Mouse (Mus musculus) cerebellum, postnatal 36 days (tissue): ENCODE results near the gene Rdh8.
A peak's percentile ranks its signal among the peaks of the same experiment; 100 is the strongest.
"Not testable (repeated sequence)": the region's sequence is repeated elsewhere in the genome, so short reads cannot be mapped to it uniquely, and the experiment has no call there.

Source experiments
- DNase-seq, 2 experiments: peaks; one replicate each; pipeline ENCODE4 v3.0.0; 2021 to 2022; ENCODE audit warnings: mixed read lengths in 2 of 2

The Rdh8 gene

DNA sequence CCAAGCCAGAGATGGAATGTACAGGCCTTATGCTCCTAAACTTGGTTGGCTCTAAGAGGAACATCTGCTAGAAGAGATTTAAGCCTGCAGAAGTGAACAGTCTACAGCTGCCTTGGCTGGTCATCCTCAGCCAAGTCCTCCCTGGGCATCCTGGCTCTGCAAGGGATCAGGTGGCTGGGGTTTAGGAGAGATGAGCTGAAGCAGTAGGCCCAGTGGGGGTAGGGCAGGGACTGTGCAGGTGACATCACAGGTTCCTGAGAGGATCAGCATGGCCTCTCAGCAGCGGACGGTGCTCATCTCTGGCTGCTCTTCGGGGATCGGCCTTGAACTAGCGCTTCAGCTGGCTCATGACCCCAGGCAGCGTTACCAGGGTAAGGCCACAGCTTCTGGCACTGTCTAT is at the start of gene Rdh8:
Gene Rdh8, plus strand, starts transcription at position 268 of the 400 bp plus-strand sequence.
- DNase-seq: no peak

DNA sequence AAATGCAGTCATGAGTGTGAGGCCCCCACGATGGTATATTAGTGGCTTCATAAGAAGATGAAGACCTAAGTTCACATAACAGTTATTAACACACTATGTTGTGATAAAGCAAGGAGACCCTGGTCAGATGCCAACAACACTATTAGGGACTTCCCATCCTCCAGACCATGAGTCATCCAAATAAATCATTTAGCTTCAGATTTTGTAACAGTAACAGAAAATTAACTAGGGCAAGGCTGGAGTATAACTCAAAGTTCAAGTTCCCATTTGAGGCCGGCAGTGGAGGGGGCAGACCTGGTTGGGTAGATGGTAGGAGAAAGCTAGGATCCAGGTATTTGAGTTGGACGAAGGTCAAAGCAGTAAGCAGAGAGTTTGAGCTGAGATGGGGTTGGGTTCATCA is 37.0 kb upstream of the Rdh8 start:
- DNase-seq: no peak

DNA sequence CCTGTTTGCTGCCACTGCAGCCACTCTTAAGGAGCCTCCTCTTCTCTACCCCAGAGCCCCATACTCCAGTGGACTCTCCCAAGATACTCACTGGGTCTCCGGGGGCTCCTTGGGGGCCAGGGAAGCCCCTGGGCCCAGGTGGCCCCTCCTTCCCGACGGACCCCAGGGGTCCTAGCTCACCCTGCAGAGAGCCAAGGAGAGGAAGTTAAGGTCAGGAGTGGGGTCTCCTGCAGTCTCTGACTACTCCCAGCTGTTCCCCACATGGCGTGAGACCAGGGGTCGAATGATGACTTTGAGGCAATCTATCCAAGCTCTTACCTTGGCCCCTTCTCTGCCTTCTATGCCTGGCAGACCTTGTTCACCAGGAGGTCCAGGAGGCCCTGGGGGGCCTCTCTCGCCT is 33.2 kb upstream of the Rdh8 start:
- no peak for DNase-seq

DNA sequence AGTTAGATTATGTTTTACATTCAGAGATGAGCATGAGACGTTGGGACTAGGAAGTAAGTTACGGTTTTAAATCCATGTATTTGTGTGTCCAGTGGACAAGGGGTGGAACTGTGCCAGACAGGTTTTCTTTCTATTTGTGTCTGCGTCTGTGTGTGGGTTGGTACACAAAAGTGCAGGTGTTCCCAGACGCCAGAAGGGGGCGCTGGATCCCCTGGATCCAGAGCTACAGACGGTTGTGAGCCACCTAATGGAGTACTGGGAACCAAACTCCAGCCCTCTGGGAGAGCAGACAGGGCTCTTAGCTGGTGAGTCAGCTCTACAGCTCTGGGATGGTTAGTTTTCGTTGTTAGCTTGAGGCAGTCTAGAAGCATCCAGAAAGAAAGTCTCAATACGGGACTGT is 30.3 kb upstream of the Rdh8 start:
- DNase-seq: no peak

DNA sequence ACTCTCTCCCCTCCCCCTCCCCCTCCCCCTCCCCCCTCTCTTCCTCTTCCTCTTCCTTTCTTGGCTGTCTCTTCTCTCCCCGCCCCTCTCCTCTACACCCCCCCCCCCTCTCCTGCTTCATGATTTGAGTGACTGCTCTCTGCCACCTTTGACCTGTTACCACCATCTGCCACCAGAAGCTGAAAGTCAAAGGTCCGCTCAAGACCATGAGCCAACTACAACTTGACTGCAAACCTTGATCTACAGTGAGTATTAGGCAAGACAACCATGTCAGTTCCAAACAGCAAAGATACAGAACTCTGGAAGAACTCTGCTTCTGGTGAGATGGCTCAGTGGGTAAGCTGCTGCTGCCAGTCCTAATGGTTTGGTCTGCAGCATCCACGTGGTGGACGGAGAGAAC is 28.7 kb upstream of the Rdh8 start:
- no peak for DNase-seq

DNA sequence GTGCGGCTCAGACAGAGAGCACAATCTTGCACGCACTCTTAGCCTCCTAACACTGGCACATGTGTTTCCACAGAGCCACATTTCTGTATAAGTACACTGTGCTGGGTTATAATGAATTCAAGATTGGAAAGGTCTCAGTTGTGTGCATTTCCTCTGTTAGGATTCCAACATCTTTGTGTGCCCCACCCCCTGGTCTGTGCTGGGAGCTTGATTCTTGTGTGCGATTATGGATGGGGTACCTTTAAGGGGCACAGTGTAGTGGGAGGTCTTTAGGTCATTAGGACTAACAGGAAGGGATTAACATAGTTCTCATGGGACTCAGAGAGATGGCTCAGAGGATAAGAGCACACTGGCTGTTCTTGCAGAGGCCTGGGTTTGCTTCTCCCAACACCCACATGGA is 28.0 kb upstream of the Rdh8 start:
- no peak for DNase-seq

DNA sequence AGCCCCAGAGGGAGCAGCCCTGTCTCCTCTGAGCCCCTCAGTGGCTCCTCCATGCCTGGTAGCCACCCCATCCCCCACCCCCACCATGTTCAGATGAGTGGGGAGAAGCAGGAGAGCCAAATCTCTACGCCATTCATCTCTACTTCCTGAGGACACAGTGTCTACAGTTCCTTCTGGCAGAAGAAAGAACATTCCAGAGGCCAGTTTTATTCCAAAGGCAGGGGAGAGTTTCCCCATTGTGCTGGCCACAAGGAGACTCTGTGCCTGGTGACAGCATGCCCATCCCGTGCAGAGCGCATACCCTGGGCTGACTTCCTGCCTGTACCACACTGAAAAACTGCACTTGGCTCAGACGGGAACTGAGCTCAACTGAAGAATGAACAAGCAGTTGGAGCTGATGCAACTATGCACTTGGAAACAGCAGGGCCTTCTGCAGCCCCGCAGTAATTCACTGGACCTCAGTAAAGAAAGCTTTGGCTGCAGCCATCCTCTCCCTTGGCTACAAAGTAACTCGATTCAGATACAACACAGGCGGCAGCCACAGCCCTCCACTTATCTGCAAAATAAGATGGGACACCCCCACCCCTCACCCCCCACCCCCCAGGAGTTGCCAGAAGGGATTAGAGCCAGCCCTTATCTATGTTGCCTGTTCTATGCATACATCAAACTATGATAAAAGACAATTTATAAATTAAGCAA is 24.0 kb upstream of the Rdh8 start:
- peak in 1 of 2 experiments; percentile 12 for DNase-seq

DNA sequence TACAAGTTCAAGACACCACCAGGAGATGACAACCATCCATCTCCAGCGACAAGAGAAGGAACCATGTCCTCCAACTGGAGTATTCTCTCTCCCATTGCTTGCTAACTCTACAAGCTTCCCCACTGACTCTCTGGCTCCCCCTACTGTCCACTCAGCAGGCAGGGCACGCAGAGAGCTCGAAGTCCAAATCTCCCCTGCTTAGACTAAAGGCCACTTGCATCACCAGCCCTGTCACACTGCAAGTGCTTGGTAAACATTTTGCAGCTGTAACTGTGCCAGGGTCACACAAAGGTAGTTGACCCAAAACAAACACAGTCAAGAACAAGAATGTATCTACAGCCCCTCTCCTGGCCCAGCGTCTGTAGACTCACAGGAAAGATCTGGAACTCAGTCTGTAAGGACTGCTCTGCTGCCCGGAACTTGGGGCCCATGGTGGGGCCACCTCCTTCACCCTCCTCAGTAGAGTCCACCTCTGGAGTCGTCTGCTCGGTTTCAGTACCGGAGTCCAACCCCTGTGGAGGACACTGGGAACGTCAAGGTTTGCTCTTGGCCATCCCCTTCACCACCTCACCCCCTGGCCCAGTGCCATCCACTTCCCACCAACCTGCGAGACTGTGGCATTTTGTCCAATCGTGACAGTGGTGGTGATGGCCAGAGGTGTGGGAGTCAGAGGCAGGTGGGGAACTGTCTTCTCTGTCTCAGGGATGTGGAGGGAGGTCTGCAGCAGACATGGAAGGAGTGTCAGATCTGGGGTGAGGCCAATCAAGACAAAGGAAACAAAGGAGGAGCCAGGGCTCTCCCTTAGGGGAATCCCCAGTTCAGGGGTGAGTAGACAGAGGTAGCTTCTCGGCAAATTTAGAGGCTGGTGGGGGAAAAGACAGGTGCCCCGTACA is 13.8 kb upstream of the Rdh8 start:
- DNase-seq: peak; percentile 5 to 15

DNA sequence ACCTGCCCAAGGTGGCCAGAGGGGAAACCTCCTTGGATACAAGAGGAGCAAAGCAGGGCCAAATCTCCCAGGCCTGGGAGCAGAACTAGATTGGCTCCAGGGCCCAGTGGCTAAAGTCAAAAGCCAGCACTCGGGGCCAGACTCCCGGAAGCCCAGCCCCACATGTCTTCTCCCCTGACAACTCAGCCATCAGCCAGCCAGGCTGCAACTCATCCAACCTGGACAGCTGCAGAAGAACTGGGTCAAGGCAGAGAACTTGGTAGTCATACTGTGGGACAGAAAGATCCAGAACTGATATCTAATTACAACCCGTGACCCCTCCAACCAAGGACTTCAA is 13.2 kb upstream of the Rdh8 start:
- DNase-seq: no peak

DNA sequence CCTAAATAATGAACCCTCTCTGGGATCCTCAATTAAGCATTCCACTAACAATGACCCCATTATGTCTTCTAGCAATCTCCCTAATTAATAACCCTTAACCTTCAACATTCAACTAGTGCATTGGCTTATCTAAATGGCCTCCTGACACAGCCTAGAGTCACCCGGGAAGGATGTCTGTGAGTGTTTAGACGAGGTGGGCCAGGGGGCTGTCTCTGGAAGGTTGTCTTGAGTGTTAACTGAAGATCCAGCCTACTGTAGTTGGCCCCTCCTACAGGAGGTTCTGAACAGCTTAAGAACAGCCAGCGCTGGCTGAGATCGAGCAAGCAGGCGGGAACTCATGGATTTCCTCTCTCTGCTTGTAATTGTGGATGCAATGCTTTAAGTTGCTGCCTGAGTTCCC is 12.6 kb upstream of the Rdh8 start:
- no peak for DNase-seq

DNA sequence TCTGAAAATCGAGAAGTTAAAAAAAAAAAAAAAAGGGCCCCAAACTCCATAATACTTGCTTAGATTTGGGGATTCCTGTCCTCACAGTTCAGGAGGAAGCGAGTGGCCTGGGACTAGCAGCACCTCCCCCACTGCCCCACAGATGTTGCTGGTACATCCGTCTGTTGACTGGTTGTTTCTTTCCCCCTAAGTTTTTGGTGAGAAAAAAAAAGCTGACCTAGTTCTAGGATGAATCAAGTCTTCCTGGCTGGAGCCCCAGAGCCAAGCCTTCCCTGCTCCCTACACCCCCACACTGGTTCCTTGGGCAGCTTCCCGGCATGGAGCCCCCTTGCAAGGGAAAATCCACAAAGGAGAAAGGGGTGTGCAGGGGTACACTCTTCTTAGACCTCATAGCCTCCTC is 8.0 kb upstream of the Rdh8 start:
- no peak for DNase-seq

DNA sequence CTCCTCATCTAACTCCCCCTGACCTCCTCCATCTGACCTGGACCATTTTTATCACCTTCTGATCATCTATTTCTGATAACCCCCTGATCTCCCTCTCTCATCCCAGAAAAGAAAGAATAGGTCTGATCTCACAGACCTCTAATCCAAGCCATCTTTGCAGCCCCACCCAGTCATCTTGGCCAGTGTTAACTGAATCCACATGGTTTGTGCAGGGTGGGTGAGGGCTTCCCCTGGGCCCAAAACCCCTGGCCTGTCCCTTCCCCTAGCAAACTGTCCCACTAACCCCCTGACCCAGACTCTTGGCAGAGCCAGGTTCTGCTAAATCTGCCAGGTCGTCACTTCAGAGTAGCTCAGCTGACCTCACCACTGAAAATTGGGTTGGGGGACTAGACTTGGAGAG is 7.5 kb upstream of the Rdh8 start:
- DNase-seq: no peak

DNA sequence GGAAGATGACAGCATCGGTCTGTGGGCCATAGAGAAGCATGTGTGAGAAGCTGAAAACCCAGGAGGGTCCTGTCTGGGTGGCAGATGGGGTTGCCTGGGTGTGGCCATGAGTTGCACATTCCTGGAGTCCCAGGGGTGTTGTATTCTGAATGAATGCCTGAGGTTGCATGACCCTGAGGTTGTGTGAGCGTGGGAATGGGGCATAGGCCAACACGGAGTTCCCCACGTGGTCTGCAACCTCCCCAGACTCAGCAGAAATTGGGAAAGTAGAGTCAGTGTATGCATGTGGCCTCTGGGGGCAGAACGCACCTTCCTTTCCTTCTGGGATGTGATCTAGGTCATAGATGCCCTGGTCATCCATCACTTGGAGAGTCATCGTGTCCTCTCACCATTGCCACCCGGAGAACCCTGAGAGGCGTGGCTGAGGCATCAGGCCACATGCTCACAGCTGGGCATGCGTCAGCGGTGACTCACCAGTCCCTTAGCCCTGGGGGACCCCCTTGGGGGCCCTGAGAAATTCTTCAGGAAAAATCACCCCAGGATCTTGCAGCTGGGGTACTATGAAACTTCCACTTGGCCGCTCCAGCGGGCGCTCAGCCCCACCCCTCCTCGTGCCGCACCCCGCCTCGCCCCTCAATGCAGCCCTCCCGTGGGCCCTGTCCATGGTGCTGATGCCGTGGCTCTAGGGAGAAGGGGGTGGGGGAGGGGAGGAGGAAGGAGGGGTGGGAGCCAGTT is 5.6 kb upstream of the Rdh8 start:
- DNase-seq: no peak

DNA sequence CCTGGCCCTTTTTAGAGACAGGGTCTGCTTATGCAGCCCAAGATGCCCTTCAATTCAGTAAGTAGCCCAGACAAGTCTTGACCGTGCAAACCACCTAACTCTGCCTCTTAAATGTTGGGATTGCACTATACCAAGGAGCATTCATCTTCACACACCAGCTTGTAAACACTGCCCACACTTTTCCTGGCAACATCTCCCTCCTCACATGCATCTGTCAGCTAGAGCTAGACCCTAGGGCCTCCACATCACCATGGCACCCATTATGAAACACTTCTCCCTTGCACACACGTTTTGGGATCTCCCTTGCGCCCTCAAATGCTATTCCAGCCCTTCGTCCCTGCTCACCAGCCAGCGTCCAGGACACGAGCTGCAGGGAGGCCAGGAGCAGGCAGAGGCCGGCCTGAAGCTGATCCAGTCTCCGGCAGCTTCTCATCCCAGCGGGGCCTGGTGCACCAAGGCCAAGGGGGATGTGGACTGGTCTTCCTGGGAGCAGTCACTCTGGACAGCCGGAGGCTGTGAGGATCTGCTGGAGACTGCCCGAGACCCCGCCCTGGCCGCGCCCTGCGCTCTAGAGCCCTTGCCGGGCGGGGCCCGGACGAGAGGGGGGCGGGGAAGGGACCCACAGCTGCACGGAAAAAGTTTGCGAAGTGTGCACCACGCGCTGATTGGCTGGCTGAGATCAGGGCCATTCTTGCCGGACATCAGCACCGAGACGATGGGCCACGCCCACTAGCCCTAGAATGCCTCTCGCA is 3.6 kb upstream of the Rdh8 start, which contains the start of gene Col5a3:
Gene Col5a3, minus strand, starts transcription at position 547 of the 752 bp plus-strand sequence.
- DNase-seq: no peak

DNA sequence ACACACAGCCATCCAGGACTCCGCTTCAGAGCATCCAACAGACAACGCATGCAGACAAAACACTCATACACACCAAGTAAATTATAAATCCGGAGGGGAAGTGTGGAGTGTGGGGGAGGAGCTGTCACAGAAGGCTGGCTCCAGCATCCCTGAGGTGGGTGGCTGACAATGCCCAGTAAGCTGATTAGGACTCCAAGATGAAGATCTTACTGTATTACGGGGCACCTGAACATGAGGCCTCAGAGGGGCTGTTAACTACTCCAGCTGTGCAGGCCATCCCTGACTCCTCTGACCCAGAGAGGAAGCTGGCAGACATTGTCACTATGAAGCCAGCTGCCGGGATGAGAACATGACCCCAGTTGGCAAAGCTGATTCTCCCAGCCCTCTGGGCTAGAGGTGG is 1.7 kb downstream of the Rdh8 start:
- no peak for DNase-seq

DNA sequence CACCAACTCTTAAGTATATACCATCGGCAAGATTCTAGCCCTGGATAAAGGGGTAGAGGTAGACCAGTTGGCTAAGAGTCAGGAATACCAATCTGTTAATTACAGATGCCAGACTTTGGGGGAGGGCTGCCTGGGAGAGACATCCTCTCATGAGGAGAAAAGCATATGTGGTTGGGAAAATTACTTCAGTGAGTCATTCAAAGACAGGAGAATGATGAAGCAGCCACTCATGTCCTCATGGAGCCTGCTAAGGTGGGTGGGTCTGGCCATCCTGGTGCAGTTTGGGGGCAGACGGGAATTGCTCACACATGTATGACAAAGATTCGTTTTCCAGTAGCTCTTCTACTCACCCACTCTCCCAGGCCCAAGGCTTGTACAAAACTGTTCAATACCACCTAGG is 4.5 kb downstream of the Rdh8 start:
- no peak for DNase-seq

DNA sequence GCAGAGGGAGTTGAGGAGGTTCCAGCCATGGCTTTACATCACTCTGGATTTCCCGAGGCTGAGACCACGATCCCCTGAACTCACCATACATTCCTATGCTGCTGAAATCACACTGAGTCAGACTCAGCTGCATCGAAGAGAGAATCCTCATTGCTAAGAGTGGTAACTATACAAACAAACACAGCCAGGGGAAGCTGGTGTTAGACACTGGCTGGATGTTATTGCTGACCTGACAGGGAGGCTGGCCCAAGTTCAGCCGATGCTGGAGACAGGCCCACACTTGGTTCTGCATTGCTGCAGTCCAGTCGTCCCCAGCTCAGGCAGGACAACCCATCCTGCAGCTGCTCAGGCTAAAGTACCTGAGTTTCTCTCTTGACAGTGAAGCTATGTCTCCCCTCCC is 7.5 kb downstream of the Rdh8 start:
- no peak for DNase-seq

DNA sequence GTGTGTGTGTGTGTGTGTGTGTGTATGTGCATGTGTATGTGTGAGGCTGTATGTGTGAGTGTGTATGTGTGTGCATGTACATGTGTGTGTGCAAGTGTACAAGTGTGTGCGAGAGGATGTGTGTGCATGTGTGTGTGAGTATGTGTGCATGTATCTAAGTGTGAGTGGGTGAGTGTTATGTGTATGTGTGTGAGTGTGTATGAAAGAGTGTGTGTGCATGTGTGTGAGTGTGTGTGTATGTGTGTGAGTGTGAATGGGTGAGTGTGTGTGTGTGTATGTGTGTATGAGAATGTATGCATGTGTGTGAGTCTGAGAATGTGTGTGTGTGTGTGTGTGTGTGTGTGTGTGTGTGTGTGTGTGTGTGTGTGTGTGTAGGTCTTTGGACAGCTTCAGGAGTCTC is 9.8 kb downstream of the Rdh8 start:
- no peak for DNase-seq

DNA sequence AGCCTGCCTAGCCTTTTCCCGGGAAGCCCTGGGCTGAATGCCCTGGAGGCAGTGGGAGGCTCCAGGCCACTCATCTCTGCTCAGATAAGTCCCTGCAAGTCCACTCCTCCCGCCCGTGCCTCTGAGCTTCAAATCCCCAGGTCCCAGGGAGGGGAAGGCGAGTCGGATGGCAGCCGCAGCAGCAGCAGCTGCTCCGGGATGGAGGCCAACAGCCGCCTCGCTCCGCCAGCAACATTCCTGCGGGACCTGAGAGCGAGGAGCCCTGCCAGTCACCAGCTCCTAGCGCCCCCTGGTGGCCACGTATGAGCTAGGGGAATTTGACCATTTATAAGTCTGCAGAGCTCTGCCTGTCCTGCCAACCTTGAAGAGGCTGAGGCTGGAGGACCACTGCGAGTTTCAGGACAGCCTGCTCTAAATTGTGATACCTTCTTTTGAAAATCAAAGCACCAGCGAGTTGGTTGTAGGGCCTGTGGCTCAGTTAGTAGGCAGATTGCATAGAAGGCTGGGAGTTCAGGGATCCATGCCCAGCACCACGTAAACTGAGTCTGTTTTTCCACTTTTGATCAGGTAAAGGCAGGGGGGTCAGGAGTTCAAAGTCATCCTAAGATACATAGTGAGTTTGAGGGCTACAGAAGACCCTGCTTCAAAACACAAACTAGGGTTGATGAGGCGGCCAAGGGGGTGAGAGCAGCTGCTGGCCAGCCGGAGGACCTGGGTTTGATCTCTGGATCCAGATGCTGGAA is 12.8 kb downstream of the Rdh8 start:
- DNase-seq: peak; percentile 93 to 94

DNA sequence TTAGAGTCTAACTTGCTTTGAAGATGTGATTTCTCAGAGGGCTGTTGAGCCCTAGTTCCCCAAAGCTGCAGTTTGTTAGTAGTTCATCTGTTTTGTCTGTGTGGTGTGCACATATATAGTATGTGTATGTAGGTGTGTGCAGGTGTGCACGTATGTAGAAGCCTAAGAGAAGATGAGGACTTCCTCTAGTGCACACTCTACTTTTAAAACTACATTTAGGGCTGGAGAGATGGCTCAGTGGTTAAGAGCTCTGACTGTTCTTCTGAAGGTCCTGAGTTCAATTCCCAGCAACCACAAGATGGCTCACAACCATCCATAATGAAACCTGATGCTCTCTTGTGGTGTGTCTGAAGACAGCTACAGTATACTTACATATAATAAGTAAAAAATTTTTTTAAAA is 16.6 kb downstream of the Rdh8 start:
- no peak for DNase-seq

DNA sequence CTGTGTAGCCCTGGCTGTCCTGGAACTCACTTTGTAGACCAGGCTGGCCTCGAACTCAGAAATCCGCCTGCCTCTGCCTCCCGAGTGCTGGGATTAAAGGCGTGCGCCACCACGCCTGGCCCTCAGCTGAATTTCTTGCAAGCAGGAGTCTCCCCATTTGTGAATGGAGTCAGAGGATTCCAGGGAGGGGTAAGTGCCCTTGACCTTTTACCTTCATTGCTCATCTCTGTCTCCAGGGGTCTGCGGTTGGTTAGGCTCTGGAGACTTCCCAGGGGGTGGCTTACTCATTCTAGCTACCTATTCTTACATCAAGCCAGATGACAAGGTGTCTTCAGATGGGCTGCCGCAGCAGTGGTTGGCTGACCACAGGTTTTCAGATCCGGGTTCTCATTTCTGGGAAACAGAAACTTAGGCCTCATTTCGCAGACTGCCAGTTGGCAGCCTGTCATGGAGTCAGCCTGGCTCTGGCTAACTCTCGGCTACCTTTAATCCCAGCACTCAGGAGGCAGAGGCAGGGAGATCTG is 17.2 kb downstream of the Rdh8 start:
- not testable (repeated sequence) for DNase-seq
